Mouse (Mus musculus) spleen, adult 2 months (tissue): ENCODE measurements around the gene Rccd1. TPM values are rescaled to one million over a fixed set of nuclear protein-coding genes. Genes with fewer than 3 reads are reported as not detected.

Source experiments
- DNase-seq, 2 experiments: peaks; one replicate each; pipeline versions ENCODE4 v3.0.0 to v3.0.0-alpha.2; 2012 to 2021; ENCODE audit warnings: low spot score in 2 of 2, low read depth in 1 of 2
- H3K27ac ChIP-seq: fragments of 200-500 bp; 2 replicates; pipeline ENCODE4 v1.5.1; 2012; ENCODE audit warnings: low read length, inconsistent platforms; ENCODE audit not compliant: insufficient read depth
- H3K27me3 ChIP-seq: fragments of 200-500 bp; 2 replicates; pipeline ENCODE4 v1.6.1; 2012; ENCODE audit warnings: mild to moderate bottlenecking, moderate library complexity, low read length, inconsistent platforms; ENCODE audit not compliant: control insufficient read depth, insufficient read depth
- H3K36me3 ChIP-seq: fragments of 200-500 bp; 2 replicates; pipeline ENCODE4 v1.6.1; 2012; ENCODE audit warnings: mild to moderate bottlenecking, low read length, inconsistent platforms; ENCODE audit not compliant: control insufficient read depth, insufficient read depth
- H3K4me1 ChIP-seq: fragments of 200-500 bp; 2 replicates; pipeline ENCODE4 v1.6.1; 2011; ENCODE audit warnings: inconsistent platforms; ENCODE audit not compliant: control insufficient read depth, insufficient read depth, insufficient read length
- H3K4me3 ChIP-seq: fragments of 200-500 bp; 2 replicates; pipeline ENCODE4 v1.5.1; 2011; ENCODE audit warnings: mild to moderate bottlenecking, inconsistent platforms; ENCODE audit not compliant: insufficient read depth, insufficient read length; ENCODE audit errors: extremely low read depth
- CTCF ChIP-seq: fragments of 200-500 bp; IDR thresholded peaks from 2 replicates; pipeline ENCODE4 v1.5.1; 2011; ENCODE audit warnings: mild to moderate bottlenecking, inconsistent platforms; ENCODE audit not compliant: insufficient read depth, insufficient read length, insufficient replicate concordance; ENCODE audit errors: extremely low read depth
- POLR2A ChIP-seq: fragments of 200-500 bp; IDR thresholded peaks from 2 replicates; pipeline ENCODE4 v1.6.1; 2011; ENCODE audit warnings: low read depth, low read length, inconsistent platforms
- WGBS: fragments of 180-500 bp; shearing (Covaris S2); methylation state at CpG from one replicate; pipeline ENCODE4 v1.1.7; 2018; 5-methylcytosine and 5-hydroxymethylcytosine counted together
- polyA plus RNA-seq: library from polyadenylated mRNA; depleted of rRNA; stranded (reverse); fragments of >200 nt; gene quantifications from 2 replicates; pipeline ENCODE4 v1.2.3, GENCODE M21; 2012

Rccd1 gene
- polyA plus RNA-seq, 1 experiment = 13.2 TPM

DNA sequence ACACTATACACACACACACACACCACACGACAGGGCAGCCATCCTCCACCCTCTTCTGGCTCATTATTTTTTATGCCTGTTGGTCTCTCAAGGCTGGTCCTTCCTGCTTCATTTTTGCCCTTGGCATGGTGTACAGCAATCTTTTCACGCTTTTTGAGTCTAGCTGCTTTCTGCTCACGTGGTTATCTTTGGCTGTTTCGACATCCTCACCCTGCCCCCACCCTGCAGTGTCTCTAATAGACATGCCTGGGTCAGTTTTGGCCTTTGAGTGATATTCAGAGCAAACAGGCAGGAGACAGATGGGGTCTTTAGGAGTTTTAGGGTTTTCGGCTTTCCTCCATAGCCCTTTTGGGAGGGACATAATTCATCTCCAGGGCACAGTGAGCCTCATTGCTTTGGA lies 22.6 kb upstream of the Rccd1 start:
- Histone ChIP-seq H3K4me3 (no peak overlapping the region), H3K36me3 (peaks cover 13% of the 10 kb centered on the region), H3K27me3 (no peaks in the 10 kb centered on the region), H3K4me1 (peaks cover 7% of the 10 kb centered on the region; the same call in 1 of the 2 replicates), H3K27ac (no peak overlapping the region)
- 67% methylated on average over 5 of the region's 5 CpGs for WGBS
- no peak for DNase-seq
- no peak for TF ChIP-seq CTCF
- no peak for TF ChIP-seq POLR2A

DNA sequence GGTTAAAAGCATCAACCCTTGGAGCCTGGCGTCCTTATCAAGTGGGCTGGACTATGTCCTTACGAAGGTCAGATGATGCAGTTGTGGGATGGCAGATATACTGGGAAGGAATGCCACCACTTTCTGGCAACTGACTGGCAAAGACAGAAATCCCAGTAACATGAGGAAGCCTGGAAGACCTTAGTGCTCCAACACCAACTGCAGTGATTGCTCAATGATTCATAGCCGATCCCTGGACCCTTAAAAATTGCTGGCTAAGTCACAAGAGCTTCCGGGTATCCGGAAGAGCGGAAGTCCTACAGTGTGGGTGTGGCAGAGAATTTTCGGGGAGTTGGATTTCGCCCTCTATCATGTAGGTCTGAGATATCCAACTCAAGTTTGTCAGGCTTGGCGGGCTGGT lies 21.9 kb upstream of the Rccd1 start:
- peaks cover 8% of the 10 kb centered on the region for H3K36me3 ChIP-seq

DNA sequence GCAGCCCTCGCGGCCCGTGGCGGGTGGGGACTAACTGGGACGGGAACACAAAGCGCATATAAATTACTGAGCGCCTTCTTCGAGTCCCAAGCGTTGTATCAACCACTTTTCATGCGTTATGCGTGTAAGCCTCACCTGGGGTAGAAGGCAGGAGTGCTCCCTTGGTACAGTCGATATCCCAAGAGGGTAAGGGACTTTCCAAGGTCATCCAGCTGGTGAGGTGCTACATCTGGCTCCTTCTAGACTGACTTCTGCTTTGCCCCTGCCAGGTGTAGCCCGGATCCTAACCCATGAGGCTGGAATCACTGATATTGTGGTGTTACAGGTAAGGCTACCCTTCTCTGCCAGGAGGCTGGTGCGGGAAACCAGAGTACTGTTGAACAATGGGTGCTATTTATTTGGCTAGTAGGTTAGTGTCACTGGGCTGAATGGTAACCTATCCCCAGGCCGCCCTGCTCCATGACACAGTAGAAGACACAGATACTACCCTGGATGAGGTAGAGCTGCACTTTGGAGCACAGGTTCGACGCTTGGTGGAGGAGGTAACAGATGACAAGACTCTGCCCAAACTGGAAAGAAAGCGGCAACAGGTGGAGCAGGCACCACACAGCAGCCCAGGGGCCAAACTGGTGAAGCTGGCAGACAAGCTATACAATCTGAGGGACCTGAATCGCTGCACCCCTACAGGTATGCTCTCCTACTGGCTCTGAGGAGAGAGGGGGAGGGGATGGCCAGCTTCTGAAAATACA lies 19.2 kb upstream of the Rccd1 start:
- no peak for TF ChIP-seq POLR2A
- TF ChIP-seq CTCF = no peak
- Histone ChIP-seq H3K27me3 (no peaks in the 10 kb centered on the region), H3K4me1 (peaks cover 14% of the 10 kb centered on the region), H3K36me3 (no peaks in the 10 kb centered on the region), H3K27ac (peak overlapping the region; percentile 87), H3K4me3 (peak overlapping the region; percentile 82)
- DNase-seq = no peak
- 26% methylated on average over 19 of the region's 19 CpGs for WGBS

More for the DNA sequence above, 21.9 kb upstream of the Rccd1 start:
- WGBS = 90% methylated on average over 9 of the region's 9 CpGs
- TF ChIP-seq POLR2A = no peak
- no peak for TF ChIP-seq CTCF
- H3K4me3 ChIP-seq = no peak overlapping the region
- H3K4me1 ChIP-seq = peaks cover 7% of the 10 kb centered on the region; the same call in 1 of the 2 replicates
- H3K27ac ChIP-seq = no peak overlapping the region
- no peaks in the 10 kb centered on the region for H3K27me3 ChIP-seq
- DNase-seq = no peak

DNA sequence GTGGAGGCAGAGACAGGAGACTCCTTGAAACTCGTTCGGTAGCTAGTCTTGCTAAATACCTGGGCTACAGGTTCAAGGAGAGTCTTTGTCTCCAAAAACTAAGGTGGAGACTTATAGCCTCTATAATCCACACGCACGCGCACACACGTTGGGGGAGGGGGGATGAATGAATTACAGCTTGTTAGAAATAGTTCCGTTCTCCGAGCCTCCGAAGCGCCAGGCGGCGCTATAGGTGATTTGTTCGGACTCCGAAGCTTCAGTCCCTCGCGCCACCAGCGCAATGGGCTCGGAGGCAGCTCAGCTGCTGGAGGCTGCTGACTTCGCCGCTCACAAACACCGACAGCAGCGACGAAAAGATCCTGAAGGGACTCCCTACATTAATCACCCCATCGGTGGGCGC lies 18.6 kb upstream of the Rccd1 start, which contains the start of gene Hddc3:
Hddc3 (plus strand) TSS at position 247 of the 400 bp plus-strand sequence.
- peak within 1 kb of the TSS; percentile 87 for H3K27ac ChIP-seq
- no peaks in the 10 kb centered on the region for H3K36me3 ChIP-seq
- peaks cover 14% of the 10 kb centered on the region for H3K4me1 ChIP-seq
- TF ChIP-seq CTCF (peak; percentile 72; the same call in 1 of the 2 replicates), POLR2A (peak; percentile 81)
- peak; percentile 90 to 92 for DNase-seq
- WGBS = 1% methylated on average over 25 of the region's 25 CpGs
- peak within 1 kb of the TSS; percentile 82 for H3K4me3 ChIP-seq
- H3K27me3 ChIP-seq = no peaks in the 10 kb centered on the region

DNA sequence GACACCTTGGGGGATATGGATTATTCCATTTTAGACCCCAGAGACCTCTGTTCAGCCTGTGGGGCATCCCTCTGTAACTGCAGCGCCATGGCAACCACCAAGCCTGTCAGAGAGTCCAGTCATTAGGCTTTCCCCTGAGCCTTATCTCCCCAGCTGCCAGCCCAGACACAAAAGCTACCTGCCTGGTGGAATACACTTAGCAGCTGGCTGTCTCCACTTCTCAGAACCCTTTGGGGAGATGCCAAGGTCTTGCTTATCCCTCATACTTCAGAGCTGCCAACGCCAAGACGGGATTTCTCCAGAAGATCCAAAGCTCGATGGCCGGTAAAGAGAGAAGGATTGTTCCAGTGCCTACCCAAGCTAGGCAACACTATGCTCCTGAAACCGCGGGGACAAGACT lies 17.5 kb upstream of the Rccd1 start:
- 82% methylated on average over 7 of the region's 7 CpGs for WGBS
- Histone ChIP-seq H3K36me3 (peaks cover 4% of the 10 kb centered on the region; the same call in 1 of the 2 replicates), H3K4me1 (peaks cover 14% of the 10 kb centered on the region), H3K27ac (no peak overlapping the region), H3K27me3 (no peaks in the 10 kb centered on the region), H3K4me3 (no peak overlapping the region)
- DNase-seq = no peak
- TF ChIP-seq CTCF (no peak), POLR2A (no peak)

DNA sequence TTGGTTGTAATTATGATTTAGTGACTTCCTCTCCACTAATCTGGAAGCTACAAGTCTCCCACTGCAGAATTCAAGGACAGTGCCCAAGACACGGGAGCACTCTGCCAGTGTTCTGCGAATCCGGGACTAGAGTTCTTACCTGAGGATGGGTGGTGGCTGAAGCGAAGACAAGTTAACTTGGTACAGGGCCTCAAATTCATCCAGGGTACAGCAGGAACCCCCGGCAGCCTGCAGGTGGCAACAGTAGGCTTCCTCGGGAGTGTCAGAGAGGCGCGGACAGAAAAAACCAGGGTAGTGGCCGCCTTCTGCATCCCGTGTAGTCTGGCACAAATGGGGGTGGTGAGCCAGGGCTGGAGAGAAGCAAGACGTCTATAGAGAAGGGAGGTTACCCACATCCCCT lies 16.5 kb upstream of the Rccd1 start, which contains the start of gene Unc45a:
Unc45a (minus strand) TSS at position 213 of the 400 bp plus-strand sequence.
- under 1% methylated on average over 11 of the region's 11 CpGs for WGBS
- peak within 1 kb of the TSS; percentile 70 for H3K4me3 ChIP-seq
- peak; percentile 74 to 81 for DNase-seq
- H3K4me1 ChIP-seq = peaks cover 14% of the 10 kb centered on the region
- H3K27ac ChIP-seq = peak within 1 kb of the TSS; percentile 88
- H3K36me3 ChIP-seq = peaks cover 14% of the 10 kb centered on the region
- H3K27me3 ChIP-seq = no peaks in the 10 kb centered on the region
- TF ChIP-seq POLR2A (no peak), CTCF (peak; percentile 66; the same call in 1 of the 2 replicates)
